Mouse (Mus musculus) CH12.LX (cell line): ENCODE results near the gene Fndc9.

Experiments
- ELF1 ChIP-seq: IDR thresholded peaks from 2 replicates; pipeline ENCODE4 v1.6.1; 2014; ENCODE audit warnings: low read depth, mild to moderate bottlenecking, inconsistent platforms, low read length, improper control_type of control experiment
- GABPA ChIP-seq: IDR thresholded peaks from 2 replicates; pipeline ENCODE4 v1.6.1; 2012; ENCODE audit warnings: low read depth, low read length, improper control_type of control experiment, inconsistent platforms; ENCODE audit not compliant: insufficient replicate concordance

- TF ChIP-seq GABPA (no peak), ELF1 (no peak)
Observed at GRCm38 (mm10) chr11:46204841-46205240, 30.5 kb upstream of the Fndc9 start.
